Mouse (Mus musculus) cerebellum, adult 9-10 months (tissue): ENCODE data around the gene Itgb8.

Experiments used
- DNase-seq: peaks from one replicate; pipeline ENCODE4 v3.0.0; 2022

Itgb8 gene

DNA sequence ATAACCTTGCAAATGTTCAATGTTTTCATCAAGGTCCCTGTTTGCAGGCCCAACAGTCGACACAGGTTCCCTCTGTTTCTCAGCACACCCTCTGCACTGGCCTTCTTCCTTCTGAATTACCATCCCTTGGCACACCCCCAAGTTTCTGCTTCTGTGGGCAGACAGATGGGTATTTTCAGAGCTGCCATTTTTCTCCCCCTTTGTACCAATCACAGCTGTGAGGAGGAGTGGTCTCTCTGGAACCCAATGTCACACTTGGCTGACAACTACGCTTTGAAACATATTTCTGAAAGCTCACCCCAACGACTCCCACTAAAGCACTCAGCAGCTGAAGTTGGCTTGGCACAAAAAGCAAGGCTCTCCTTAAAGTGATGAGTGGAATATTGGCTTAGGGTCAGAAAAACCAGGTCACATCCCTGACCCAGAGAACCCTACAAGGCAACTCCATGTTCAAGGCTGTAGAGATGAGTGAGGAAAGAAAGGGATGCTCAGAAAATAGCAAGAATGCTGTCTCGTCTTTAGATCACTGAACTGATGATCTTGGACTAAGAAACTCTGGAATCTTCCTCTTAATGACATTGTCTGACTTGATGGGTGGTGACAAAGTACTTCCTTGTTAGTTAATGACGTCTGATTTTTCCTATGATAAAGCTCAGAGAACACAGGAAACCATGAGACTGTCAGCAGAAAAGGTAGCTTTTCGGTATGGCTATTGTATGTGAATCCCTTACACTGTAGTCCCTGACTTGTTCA, 31.7 kb downstream of the Itgb8 start:
- no peak for DNase-seq

DNA sequence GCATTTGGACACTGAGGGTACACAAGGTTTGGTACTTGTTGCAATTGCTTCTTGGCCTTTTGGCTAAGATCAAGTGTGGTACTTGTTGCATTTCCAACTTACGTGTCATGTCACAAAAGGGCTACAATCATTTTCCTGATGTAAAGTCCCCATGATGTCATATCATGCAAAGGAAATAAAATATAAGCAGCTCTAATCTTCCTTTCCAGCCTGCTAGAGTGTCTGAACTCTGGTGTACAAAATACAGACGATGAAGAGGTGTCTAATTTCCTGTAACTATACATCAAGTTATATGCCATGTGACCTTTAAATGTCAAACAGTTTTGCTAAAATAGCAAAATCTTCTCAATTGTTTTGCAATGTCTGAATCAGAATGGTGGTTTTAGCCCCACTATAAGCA, 34.2 kb downstream of the Itgb8 start:
- no peak for DNase-seq

DNA sequence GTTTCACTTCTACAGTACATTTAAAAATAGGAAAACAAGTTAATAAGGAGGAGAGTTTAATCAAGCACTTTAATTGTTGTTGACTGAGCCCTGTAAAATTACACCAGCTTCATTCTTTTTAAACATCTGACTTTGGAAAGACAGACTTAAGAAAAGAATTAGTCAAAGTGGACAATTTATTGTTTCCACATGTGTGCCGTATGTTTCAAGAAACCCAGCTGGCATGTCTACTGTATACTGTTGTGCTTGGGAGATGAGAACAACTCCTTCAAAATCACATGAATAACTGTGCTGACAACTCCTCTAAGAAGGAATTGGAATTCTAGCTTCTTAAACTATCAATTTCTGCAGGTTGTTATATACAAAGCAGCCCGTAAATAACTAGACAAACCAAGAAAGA, 35.8 kb downstream of the Itgb8 start:
- DNase-seq, result no peak

DNA sequence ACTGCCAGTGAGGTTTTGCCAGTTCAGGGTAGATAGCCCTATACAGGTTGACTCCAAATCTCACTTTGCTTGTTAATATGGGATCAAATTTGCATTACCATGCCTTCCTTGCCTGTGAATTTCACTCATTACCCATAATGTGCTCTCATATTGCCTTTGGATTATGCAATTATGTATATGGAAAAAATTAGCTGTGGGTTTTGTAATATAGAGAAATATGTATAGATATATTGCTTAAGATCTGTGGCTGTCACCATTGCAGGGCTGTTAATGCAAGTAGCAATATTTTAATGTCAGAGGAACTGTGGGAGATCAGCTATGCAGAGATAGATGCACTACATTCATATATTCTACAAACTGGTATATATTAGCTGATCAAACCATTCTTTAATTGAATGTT, 43.5 kb downstream of the Itgb8 start:
- no peak for DNase-seq

DNA sequence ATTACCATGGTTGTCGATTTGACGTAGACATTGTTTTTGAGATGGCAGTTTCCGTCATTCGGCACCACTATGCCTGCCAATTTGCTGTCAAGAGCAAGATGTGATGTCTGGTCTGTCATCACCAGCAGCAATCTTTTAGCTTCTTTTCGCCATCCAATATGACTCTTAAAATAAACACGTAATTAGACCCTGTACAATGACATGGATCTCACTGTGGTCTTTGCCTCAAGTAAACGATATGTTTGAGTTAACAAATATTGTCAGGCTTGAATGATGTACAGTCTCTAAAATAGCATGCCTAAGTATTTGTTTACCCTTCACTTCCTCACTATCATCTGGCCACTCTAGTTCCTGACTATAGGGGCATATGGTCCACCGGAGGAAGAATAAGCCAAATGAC, 48.8 kb downstream of the Itgb8 start:
- DNase-seq, result no peak

DNA sequence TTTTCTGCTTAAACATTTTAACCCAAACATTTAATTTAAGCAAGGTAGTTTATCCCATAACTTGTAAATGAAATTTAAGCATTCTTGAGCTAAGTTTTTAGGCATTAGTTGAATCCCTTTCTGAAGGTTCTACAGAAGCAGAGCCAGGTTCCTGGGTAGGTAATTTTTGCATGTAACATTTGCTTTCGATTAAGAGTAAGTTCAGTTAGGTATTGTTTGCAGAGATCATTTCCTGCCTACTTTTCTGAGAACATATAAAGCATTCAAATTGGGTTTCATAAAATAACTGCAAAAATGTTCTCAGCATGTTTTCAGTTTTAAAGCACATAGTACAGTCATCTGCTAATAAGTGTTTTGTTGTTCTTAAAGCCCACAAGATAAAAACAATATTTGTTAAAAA, 53.2 kb downstream of the Itgb8 start:
- no peak for DNase-seq

DNA sequence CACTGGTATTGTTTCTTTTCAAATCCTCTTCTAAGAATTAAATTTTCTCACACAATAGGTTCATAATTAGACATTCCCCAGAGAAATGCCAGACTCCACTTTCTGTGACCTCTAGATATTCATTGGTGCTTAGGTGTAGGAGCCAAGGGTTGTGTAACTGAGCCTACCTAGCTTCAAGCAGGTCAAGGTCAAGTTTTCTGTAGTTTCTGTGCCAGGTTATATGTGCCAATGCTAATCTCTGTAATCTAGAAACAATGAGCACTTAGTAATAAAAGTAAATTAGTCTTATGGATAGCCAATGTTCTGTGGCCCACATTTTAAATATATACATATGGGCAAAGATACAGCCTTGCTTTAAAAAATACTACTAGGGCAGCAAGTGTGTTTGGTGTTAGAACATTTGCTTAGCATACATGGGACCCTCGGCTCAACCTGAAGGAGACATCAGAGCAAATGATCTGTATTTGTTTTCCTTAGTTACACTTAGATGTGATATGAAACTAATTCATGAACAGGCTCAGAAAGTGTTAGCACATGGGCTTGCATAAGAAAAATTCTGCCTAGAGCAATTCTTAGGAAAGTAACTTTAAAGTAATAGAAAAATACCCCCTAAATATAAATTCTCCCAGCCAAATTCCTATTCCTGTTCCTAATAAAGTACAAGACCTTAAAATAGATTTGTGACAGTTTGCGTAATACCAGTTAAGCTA, 56.2 kb downstream of the Itgb8 start:
- DNase-seq, result no peak

DNA sequence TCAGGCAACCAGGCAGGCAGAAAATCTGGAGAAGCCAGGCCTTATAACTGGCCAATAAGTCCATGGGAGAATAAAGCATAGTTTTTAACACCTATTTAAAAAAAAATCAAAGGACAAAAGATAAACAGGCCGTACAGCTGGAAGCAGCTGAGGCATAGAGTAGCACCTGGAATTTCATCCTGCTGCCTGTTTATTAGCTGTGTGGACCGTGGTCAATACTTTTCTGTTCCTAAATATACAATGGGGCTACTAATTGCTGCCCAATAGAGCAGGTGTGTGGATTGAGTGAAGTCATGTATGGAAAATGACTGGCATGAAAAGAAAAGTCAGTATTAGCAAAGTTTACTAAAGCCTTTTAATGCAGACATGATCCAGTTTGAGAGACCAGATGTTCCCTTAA, 62.6 kb downstream of the Itgb8 start:
- no peak for DNase-seq

DNA sequence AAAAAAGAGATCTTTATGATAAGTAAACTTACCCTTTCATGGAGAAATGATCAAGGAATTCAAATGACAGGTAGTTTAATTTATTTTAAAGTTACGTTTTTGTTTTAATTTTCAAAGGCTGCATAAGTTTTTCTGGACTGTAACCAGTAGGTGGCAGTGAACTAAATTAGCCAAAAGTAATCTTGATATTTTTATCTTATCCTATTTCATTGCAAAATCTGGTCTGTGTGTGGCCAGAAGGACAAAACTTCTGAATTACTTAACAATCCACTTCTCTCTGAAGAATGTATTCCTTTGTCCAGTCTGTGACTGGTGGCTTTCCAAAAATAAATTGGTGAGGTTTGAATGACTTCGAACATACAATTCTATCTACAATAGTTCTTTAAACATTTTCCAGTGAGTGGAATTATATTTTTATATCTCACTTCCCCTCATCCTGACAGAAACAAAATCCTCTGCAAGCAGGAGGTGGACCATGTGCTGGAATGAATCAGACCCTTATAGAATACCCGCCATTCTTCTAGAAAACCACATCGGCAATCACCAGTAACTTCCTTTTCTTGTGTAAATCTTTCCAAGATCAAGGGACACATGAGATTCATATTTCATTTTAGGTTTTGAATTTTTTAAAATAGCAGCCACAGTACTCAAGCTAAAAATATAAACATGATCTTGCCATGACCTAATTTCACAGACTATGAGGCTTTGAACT, 68.6 kb downstream of the Itgb8 start:
- no peak for DNase-seq

DNA sequence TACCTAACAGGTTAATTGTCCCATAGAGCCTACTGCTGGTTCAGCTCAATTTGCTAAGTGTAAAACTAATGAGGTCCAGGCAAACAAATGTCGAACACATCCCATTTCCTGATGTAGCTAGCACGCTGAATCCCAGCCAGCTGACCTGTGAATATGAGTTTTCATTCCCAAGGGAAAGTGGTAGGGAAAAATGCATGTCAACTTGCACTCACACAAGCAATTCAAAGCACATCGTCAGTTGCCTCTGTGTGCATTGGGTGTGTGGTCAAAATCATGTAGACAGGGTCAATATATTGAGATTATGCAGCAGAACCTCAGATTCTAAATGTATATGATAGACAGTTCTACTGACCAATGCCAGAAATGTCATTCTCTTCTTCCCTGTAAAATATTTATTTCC, 69.5 kb downstream of the Itgb8 start:
- no peak for DNase-seq

DNA sequence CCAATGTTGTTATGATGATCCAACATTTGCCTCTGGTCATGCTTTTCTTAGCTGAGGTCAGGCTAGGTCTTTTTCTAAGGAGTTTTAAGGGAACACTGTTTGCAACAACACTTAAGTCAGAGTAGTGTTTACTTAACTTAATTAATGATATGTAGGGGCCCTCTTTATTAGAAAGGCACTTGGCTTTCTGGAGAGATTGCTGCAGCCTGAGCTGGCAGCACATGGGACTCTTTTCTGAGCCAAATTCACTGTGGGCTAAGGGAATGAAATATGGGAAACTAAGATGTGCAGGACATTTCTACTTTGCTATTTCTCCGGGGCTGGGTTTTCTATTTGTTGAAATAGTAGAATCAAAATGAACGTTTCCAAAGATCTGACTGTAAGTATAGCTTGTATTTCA, 73.5 kb downstream of the Itgb8 start:
- no peak for DNase-seq

DNA sequence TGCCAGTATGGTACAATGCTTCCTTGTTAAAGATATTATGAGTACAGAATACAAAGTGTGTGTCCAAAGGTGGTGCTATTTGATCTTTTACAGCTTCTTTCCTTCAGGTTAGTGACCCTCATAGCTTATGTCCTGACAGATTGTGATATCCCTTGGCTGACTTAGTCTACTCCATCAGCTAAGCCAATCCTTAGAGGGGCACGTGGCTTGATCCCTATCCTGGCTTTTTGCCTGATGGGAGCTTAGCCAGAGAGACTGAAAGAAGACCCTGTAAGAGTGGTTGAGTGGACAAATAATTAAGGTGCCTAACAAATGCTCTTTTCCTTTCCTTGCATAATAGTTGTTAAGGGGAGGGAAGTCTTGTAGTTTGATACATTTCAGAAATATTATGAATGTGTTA, 73.9 kb downstream of the Itgb8 start:
- no peak for DNase-seq

DNA sequence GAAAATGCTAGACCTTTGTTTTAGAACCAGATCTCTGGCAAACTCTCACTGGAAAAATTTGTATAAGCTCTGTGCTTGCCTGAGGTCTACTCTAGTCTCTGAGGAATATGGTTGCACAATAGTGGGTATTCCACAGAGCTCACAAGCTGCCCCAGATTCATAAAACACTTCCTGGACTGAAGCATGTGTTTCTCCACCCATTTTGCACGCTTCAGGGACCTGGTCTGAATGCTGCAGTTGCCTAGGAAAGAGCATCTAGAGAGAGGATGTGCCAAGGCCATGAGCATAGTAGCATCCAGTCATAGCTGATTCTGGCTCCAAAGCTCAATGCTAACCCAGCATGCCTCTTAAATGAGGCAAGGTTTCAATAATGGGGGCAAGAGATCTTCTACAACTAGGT, 74.4 kb downstream of the Itgb8 start:
- DNase-seq, result no peak

DNA sequence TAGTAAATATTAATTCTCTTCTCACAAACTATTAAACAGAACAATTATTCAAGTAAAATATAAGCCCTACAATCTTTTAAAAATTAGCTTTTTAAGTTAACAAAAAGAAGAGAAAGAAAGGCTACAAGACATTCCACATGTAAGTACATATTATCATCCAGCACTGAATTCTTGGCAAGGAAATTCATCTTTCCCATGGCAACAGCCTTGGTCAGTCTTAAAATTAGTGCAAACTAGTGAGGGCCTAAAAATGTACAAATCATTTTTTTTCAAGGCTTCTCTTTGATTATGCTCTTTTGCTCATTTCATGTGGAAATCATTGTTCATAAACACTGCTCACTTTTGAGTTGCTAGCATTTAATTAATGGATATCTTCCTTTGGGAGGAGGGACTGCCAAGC, 77.8 kb downstream of the Itgb8 start:
- no peak for DNase-seq

DNA sequence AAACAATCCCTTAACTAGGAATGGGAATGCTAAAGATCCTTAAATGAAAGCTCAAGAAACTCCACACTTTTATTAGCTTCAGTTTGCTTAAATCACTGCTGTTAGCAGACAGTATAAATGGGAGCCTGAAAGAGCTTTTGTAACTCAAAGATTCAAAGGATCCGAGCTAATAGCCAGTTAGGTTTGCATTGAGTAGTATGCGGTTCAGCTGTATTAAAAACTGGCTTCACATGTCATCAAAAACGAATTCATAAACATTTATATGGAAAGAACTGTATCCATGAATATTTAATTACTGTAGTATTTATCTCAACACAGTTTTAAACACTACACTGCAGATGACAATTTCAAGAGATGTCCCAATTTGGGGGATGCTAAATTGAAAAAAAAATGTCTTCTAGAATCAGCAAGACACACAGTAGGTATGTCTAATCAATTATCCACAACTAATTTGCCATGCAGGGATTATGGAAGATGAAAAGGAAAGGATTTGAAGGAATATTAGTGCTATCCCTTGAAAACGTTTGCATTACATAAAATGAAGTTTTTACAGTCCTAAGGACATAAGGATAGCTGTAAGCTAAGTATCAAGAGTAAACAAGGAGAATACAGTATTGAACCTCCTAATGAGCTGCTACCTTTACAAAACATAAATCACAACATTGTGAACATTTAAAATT, 79.2 kb downstream of the Itgb8 start:
- DNase-seq, result no peak

DNA sequence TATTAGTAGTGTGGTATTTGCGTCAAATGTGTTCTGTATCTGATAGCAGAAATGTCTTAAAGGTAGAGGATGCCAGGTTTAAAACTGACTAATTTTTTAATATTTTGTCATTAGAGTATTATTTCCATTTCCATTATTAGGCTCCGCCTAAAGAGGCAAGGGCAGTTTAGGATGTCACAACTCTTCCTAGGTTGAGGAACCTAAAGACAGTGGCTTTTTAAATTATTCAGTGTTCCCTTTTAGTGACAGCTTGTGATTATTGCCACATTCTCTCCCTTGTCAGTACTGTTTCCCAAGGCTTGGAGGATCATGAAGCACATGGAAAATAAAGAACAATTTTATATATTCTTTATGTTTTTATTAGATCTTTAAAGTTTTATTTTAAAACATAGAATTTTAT, 80.9 kb downstream of the Itgb8 start:
- DNase-seq, result no peak

DNA sequence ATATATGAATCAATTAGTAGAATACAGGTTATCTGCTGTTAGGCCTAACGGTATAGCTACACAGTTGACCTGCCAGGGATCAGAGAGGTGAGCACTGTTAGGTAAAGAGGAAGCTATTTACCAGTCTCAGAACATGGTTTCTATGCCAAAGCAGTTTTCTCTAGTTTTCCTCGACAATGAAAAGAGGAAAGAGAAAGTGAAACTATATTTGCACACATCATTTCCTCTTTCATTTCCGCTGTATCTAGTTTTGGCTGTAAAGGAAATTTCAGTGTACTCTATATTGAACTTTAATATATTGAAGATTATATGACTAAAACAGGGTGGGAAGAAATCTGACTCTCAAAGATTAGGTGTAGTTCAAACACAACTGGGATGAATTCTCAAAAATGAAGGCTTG, 81.5 kb downstream of the Itgb8 start:
- no peak for DNase-seq

DNA sequence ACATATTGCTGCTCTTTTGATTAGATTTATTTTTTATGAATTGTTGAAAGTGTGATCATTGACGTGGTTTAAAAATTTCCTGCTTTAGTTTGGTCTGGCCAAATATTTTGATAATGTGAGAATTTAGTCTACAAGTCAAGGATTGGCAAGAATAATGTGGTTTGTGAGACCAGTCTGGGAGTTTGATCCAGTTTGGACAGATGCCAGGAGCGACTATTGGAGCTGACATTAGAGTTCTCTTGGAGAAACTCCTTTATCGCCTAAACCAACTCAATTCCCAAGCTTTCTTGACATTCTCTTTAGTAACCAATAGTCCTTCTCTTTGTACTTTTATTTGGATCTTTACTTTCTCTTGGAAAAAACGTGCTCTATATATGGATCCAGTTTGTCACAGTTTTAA, 83.0 kb downstream of the Itgb8 start:
- peak; percentile 2 for DNase-seq

DNA sequence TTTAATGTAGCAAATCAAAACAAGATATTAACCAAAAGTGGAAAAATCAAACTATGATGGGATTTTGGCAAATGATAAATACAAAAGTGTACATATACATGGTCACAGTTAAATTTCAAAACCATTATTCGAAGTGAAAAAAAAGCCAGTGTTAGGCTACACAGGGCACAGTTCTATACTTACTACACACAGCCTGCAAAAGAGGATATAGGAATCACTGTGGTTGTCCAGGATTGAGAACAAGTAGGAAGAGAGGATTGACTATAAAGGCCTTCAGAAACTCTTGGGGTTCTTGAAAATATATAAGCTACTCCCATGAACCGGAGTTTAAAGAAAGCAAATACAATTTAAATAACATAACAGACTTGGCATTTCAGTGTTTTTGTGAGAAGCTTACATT, 87.6 kb downstream of the Itgb8 start:
- DNase-seq, result no peak

DNA sequence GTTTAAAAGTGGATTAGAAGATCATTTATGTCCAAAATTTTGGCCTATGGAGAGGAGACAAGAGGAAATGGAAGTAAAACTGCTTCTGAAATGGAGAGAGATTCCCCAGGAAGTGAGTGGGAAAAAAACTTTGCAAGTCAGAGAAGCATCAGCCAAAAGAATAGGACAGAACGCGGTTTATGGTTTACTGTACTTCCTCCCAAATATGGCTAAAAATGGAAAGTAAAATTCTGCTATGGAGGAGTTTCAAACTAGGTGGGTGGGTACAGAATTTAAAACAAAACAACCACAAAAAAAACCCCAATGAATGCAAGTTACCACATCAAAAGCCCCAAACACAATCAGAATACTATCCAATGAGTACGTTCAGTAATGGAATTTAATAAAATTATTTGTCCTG, 90.8 kb downstream of the Itgb8 start:
- no peak for DNase-seq

DNA sequence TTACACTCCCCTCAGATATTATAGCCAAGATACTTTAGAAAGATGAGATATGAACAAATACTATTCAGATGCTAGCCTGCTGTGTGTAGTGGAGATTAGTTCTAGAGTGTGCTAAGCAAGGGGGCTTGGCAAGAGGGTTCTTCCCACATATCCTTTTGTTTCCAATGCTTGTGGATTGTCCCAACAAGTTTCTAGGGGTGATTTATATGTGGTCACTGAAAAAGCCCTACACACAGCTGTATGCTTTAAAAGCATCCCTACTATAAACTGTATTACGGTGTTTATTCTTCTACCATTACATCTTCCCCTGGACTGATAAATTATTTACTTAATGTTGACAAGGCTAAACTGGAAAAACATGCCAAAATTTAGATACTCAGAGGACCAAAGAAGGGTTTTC, 92.6 kb downstream of the Itgb8 start:
- no peak for DNase-seq

DNA sequence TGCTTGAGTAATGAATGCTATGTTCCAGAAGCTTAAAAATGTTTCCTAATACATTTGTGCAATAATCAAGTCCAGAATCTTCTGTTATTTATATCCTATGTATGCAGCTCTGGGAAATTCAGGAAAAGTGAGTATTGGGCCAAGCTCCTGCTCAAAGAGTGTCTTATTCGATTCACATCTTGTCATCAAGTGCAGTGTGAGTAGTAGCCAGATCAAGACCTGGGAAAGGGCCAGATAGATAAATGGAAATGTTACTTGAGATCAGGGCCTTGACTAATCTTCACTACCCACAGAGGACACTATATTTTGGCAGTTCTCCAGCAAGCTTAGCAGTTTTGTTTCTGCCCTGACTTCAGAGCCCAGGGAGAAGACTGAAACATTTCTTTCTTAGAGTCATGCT, 100.7 kb downstream of the Itgb8 start:
- no peak for DNase-seq

DNA sequence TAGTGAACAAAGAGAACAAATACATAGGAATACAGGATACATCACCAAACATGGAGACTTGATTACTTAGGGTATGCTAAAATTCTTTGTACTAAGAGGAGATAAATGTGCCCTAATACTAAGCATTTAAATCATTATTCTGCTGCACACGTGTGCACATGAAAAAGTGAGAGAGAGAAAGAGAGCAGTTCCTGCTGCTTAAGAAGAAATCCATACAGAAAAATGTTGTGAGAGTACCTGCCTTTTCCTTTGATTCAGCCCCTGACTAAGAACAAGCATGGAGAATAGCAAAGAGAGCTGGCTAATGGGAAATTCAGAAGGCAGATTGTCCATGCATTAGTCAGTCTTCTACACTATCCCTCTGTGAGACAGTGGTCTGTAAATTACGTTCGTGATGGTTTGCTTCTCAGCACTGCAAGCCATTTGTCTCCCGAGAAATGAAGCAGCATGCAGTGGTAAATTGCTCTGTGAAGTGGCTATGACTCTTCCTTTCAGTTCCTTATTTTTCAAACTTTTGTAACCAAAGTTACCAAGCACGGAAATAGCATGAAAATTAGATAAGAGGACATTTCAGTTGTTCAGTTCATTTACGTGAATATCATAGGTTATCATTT, 125.0 kb downstream of the Itgb8 start:
- no peak for DNase-seq
